Mouse (Mus musculus) kidney, adult 18-20 months (tissue): ENCODE measurements around the gene Tmem198.

Source experiments
- DNase-seq: peaks from one replicate; pipeline ENCODE4 v3.0.0; 2021

The Tmem198 gene

DNA sequence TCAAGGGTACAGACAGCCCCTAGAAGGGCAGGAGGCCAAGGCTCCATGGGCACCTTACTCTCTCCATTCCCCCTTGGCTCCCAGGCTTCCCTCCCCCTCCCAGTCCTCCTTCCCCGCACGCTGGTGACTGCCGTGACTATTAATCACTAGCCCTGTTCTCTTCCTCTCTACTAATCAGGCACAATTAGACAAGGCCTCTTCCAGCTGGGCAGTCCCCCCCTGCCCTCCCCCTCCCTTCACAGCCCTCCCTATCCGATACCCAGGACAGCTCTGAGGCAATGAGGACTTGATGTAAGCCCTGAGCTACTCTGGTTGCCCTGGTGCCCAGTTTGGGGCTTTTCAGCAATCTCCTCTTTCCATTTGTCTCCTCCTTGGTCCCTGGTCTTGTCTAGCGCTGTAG, 23.4 kb upstream of the Tmem198 start:
- DNase-seq = no peak

DNA sequence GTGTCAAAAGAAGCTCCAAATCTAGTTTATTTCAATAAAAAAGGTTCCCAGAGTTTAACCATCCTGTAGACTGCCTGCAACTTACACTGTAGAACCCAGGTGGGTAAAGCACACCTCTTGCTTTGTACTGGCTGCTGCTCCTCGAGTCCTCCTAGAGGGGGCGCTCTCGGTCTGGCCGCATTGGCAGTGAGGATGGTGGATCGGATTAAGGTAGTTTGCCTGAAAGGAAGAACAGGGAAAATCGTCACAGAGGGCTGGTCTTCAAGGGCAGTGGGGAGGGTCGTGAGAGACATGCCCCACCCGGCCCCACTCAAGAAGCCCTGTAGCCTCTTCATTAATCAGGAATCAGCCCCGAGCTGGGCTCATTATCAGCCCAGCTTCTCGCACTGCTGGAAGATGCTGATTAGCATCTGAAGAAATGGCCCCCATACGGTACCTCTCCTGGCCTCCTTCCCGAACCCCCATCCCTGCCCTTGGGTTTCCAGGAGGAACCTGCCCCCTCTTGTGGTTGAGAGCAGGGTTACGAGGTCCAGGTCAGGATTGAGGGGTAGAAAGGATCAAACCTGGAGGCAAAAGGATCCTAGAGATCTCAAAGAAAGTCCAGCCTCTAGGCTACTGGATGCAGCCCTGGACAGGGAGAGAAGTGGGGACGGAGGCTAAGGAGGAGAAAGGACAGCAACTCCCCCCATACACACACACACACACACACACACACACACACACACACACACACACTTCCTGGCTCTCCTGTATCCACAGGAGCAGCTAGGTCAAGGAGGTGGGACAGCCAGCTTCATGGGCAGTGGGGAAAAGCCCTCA, 22.4 kb upstream of the Tmem198 start:
- DNase-seq = no peak

DNA sequence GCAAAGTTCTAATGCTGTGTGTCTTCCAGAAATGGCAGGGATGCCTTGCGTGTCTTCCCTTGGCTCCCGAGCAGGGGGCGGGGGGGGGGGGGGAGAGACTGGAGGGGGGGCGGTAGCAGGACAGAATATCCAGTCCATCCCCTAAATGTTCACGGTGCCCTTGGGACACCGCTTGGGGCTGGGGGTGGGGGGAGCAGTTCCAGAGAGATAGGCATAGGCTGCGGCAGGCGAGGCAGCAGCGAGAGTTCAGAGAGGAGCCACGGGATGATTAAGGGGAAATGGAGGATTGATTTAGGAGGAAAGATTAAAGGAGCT, 21.7 kb upstream of the Tmem198 start:
- DNase-seq = no peak

DNA sequence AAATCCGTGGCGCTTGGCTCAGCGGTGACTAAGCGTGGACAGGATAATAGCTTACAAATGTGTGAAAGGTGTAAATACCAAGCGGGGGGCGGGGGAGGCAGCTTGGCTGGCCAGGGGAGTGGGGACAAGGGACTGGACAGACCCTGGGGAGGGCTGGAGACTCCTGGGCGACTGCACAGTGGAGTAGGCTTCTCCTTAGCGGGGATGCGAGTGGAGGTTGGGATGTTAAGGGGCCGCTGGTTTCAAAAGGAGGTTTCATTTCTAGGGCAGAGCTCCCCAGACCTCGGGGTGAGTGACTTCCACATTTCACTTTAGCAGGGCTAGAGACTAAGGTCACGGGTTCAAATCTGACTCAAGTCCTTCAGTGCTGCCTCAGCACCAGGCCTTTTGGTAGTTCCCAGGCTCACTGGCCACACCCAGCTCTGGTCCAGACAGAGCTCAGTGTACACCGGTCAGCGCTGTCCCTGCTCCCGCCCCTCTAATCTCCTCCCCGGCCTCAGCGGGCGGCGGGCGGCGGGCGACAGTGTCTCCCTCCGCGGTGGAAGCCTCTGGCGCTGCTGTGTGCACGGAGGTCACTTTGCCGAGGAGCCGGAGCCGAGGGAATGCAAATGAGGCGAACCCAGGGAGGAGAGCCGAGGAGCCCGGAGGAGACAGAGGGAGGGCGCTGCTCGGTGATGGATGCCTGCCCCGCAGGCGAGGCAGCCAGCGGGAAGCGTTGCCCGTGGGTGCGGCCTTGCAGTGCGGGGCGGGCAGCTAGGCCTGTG, 21.1 kb upstream of the Tmem198 start:
- peak; percentile 49 for DNase-seq

DNA sequence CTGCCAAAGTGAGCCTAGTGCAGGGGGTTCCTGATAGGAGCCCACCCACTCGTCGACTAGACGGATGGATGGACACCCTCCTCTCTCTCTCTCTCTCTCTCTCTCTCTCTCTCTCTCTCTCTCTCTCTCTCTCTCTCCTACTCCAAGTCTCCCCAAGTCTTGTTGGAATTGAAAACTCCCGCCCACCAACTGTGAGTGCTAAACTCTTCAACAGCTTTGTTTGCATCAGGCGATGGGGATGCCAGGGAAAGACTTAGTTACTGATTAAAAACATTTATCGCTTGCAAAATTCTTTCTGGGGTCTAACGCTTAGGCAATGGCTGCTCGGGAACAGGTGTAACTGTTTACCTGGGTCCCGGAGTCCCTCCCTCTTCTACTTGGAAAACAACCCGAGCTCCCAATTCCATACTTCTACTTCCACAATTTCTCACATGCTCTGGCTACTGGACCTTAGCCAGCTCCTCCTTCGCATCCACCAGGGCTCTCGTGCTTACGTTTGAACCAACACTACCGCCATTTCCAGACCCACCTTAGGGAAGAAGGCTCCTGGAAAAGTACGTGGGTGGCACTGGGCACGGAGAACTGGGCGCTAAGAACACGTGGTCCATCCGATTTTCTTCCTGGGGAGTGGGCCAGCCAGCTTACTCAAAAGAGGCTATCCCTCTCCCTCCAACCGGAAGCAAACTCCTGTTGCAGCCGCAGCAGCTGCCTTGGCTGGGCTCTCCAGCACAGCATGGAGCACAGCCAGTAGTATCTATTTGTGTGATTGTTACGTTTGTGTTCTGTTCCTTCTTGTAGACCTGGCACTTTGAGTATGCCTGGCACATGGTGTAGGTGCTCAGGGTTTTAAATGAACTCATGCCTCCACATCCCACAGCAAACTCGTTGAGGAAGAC, 20.3 kb upstream of the Tmem198 start:
- peak; percentile 27 for DNase-seq

DNA sequence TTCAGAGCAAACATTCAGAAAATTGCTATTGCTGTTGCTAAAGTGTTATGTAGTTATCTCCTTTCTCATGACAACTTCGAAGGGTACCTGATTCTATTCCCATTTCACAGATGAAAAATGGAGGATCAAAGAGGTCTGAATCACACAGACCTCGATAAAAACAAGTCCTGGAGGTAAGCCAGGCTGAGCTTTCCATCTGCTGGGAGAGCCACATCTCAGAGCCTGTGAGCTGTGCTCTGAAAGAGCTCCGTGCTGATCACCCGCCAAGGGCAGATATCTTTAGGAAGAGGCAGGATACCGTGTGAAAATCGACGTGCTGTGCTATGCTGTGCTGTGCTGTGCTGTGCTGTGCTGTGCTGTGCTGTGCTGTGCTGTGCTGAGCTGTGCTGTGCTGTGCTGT, 19.0 kb upstream of the Tmem198 start:
- DNase-seq = no peak

DNA sequence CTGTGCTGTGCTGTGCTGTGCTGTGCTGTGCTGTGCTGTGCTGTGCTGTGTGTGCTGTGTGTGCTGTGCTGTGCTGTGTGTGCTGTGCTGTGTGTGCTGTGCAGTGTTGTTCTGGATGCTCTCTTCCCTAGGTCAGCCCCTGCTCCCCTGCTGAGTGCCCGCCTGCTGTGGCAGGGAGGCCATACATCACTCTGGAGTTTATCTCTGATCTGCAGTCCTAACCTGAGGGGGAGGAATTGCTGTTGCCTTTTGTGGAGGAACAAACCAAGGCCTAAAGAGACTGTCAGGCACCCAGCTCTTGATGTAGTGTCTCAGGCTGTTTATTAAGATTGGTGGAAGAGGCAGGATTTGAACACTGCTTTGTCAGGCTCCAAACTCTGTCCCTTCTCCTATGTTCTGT, 16.7 kb upstream of the Tmem198 start:
- DNase-seq = no peak

DNA sequence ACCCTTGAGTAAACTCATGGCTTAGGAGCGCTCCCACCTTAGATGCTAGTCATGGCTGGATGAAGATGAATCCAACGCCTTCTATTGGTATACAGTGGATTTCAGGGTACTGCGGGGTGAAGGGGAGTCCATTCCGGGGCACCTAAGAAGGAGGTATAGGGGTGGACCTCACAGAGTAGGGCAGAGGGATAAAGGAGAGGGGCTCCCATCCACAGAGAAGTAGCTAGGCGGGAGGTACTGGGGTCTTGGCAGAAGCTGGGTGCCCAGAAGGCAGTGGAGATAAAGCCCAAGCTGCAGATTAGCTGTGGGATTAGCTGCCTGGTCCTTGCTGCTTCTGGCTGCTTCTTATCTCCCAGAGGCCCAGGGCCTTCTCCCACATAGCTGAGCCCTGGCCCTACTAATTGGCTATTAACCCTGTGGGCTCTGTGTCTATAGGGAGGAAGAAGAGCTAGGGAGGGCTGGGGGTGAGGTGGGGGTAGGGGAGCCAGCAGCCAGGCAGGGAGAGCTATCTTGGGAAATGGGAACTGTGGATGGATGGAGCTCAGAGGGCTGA, 15.6 kb upstream of the Tmem198 start:
- DNase-seq = no peak

DNA sequence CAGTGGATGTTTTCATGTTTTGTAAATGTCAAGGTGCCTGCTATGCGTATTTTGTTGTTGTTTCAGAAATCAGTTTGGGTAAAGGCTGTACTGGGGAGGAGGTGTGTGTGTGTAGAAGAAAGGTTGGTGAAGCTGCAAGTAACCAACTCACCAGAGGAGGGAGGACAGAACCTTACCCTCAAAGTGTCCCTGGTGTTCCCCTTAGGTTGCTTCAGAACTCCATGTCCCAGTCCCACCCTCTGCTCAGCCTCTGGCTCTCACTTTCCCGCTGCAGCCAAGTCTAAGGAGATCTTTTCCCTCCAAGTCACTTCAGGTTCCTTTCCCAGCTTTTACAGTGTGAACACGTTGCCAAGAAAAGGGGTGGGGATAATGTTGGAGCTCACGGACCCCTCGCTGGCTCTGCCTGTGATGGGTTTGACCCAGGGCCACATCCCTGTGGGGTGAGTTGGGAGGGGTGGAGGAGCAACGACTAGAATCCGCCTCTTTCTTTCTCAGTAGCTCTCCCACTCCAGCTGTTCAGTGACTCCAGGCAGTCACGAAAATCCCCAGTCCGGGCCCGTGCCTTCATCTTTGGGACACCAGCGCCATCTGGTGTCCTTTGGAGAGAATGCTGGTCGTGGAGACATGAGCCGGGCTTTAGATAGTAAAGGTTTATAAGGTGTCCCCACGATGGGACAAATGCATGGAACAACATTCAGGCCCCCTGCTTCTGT, 12.0 kb upstream of the Tmem198 start:
- peak; percentile 86 for DNase-seq

DNA sequence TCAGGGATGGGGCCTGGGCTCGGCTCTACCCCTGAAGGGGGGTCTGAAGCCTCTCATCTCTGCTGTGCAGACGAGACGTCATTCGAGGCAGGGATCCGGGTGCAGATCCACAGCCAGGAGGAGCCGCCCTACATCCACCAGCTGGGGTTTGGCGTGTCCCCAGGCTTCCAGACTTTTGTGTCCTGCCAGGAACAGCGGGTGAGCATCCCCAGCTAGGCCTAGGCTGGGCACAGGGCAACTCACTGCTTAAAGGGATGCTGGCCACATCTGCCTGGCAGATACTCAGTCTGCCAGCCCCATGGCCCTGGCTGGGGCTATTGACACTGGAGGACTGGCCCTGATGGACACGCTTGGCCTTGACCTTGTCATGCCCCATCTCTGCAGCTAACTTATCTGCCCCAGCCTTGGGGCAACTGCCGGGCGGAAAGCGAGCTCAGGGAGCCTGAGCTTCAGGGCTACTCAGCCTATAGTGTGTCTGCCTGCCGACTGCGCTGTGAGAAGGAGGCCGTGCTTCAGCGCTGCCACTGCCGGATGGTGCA, 10.0 kb upstream of the Tmem198 start:
- DNase-seq = no peak

DNA sequence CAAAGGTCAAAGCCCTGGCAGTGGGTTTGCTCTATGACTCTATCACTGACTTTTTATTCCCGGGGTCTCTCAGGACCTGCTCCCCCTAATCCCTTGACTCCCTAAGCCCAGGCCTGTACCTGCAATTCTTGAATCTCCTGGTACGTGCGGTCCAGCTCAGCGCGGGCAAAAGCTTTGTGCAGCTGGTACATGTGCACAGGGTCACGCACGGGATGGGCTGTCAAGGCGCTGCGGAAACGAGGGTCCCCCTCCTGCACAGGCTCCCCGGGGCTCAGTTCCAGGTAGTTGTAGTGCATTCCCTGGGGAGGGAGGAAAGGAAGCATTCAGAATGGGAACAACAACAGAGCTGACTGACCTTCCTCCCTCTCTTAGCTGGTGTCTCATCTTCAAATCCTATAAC, 2.9 kb upstream of the Tmem198 start:
- no peak for DNase-seq

DNA sequence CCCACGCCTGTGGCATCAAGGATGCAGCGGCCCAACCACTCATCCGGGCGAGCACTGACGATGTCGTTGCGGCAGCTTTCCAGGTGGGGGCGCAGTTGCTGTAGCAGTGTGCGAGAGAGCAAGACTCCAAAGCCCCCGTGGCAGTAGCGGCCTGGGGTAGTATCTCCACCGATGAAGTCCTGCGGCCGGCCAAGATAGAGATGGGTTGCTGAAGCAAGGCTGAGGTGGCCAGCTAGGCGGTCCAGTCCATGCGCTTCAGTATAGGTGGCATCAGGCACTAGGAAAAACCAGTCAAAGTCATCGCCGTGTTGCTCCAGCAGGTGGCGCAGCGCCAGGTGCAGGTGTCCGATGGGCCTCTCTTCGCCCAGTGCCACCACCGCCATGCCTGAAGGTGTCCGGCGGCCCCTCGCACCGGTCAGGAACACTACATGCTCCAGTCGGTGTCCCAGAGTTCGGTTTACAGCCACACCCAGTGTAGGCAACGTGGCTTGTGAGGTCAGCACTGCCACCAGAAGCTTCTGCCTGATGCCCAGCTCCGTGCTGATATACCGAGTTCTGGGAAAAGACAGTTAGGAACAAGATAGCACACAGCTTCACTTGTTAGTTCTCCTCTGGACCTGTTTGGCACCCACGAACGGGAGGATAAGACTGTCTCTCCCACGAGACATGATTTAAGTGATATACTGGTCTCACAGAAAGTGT, 1.9 kb upstream of the Tmem198 start:
- peak; percentile 92 for DNase-seq

DNA sequence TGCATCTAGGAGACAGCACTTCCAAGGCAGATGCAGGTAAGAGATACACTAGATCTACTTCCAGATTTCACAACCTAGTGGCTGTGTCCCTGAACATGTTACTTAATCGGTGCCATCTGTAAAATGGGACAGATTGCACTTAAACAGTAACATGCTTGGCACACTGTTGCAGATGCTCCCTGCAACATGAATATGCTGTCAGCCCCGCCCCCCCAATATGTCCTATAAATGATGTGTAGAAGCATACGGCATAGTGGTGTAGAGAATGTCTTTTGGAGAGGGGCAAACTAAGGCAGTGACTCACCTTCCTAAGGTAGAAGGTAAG, 1.4 kb upstream of the Tmem198 start:
- no peak for DNase-seq

DNA sequence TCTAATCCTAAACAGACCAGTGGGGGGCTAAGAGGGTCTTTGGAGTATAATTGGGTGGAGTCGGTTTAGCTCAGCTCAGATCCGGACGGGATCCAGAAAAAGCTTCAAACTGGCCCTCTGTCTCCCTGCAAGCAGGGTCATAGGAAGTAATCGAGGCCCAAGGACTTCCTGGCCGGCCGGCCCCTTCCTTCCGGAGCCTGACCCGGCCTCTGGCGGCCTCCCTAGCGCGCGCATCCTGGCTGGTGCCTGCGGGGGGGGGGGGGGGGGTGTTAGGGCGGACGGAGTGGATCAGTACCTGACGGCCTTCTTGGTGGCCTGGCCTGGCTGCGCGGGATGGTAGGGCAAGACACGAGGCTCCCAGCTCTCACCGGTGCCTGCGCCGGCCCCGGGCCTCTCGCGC, 835 bp upstream of the Tmem198 start:
- DNase-seq = no peak

DNA sequence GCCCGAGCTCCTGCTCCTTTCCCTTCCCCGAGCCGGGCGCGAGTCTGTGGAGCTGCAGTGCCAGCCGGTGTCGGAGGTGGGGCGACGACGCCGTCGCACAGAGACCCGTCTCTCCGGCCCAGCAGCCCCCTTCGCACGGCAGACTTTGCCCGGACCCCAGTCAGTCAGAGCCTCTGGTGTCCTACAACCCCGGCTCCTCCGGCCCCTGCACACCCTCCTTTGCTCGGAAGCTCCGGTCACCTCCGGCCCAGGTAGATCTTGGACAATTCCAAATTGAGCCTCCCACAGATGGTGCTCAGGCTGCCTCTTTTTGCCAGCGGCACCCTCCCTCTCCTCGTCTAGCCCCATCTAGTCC, 280 bp downstream of the Tmem198 start:
- DNase-seq = no peak

DNA sequence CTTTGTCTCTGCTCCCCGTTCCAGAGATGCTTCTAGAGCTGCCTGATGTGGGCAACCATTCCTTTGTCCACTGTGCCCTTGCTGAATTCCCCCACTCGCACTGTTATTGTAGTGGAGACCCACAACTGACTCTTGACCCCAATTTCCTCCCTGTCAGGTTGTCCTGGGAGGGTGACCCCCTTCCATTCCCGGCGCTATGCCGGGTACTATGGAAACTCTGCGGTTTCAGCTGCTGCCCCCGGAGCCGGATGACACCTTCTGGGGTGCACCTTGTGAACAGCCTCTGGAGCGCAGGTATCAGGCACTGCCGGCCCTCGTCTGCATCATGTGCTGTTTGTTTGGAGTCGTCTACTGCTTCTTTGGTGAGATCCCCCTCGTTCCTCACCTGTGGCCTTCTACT, 704 bp downstream of the Tmem198 start:
- no peak for DNase-seq

DNA sequence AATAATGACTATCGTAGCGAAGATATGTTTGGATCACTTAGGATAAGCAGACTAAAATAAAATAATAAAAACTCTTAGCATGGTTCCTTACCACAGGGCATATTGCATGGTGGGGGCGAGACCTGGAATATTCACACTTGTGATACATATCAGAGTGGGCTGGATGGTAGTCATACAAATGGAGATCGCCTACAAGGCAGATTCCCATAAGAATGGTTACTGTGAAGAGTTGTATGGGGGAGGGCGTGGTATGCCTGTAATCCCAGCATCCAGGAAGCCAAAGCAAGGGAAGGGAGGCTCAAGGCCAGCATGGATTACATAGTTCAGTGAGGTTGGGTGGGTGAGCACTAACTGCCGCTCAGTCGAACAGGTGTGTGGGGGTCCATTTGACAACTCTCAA, 1.4 kb downstream of the Tmem198 start:
- DNase-seq = no peak

DNA sequence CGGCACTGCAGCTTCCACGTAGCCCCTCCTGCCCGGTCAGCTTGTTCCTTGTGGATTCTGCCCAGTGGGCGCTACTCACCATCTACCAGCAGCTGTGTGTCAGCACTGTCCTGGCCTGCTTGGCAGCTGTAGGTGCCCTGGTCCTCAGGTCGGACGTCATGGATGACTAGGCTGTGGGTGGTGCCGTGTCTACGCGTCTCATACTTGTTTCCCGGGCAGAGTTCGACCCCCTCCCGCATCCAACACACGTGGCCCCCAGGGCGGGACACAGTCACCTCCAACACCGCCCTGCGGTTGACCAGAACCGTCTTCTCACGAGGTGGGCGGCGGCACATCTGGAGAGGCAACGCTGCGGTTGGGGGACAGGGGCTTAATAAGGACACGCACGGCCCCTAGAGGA, 7.2 kb downstream of the Tmem198 start:
- peak; percentile 41 for DNase-seq

DNA sequence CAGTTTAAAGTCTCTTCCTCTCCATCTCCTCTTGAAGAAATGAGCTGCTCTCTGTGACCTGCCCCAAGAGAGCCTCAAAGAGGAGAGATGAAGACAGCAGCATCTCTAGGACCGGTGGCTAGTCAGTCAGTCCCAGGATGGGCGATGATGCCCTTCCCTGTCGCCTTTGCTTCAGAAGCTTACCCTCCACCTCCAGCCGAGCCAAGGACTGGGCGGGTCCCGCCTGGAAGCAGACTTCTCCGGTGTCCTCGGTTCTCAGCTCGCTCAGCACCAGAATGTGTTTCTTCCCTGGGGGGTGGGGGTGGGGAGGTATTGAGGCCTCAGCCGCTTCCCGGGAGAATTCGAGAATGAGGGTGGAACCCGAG, 7.7 kb downstream of the Tmem198 start:
- no peak for DNase-seq

DNA sequence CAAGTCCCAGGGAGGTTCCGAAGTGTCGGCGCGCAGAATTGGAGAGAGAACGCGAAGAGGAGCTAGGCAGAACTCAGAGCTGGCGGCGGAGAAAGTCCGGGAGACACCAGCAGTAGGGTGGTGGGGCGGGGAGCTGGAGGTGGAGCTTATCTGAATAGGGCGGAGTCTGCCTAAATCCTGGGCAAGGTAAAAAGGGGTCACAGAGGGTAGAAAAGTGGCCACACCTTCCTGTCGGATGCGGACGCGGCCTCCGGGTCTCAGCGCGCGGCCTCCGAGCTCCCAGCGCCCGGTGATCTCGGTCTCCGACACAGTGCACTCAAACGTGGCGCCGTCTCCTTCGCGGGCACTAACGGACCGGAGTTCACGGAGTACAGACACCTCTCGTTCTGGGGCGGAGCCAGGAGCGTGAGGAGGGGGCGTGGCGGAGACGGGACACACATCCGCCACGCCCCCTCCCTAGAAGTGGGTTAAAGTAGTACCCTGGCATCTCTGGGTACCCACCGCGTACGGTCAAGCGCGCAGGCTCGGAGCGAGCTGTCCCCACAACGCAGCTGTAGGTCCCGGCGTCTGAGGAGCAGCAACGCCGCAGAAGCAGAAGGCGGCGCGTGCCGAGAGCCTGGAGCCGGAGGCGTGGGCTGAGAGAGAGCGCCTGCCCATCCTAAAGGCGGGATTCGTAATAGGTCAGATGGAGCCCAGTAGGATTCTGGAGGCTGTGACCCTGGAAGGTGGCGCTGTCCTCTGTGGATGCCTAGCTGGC, 8.3 kb downstream of the Tmem198 start:
- peak; percentile 88 for DNase-seq
